Mouse (Mus musculus) right cerebral cortex, postnatal 25 days (tissue): ENCODE results near the gene Tmbim1.
A peak's percentile ranks its signal among the peaks of the same experiment; 100 is the strongest.
"Not testable (repeated sequence)": the region's sequence is repeated elsewhere in the genome, so short reads cannot be mapped to it uniquely, and the experiment has no call there.

Source experiments
- DNase-seq: peaks from one replicate; pipeline ENCODE4 v3.0.0; 2022

The Tmbim1 gene

DNA sequence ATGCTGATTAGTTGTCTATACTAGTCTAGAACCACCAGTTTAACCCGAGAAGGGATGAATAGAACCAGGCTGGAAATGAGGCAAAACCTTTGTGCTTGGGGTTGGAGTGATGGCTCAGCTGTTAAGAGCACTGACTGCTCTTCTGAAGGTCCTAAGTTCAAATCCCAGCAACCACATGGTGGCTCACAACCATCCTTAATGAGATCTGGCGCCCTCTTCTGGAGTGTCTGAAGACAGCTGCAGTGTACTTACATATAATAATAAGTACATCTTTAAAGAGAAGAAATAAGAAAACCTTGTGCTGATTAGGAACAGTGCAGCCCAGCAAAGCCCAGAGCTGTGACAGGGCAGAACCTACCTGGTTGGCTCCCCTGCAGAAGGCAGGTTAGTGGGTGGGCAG is 21.5 kb upstream of the Tmbim1 start:
- DNase-seq: not testable (repeated sequence)

DNA sequence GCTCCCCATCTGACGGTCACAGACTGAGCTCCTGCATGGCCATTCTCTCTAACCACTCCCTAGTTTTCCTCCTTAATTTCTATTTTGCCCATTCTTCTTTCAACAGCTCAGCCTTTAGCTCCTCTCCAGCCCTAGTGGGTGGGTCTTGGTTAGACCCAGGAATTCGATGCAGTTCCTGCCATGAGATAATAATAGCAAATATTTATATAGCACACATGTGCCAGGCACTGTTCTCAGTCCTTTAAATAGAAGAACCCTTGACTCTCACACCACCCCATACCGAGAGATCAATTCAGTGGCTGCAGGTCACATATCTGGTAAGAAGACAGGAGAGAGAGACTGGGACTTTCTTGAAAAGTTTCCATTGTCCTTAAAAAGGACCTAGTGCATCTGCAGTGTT is 16.0 kb upstream of the Tmbim1 start:
- DNase-seq: no peak

DNA sequence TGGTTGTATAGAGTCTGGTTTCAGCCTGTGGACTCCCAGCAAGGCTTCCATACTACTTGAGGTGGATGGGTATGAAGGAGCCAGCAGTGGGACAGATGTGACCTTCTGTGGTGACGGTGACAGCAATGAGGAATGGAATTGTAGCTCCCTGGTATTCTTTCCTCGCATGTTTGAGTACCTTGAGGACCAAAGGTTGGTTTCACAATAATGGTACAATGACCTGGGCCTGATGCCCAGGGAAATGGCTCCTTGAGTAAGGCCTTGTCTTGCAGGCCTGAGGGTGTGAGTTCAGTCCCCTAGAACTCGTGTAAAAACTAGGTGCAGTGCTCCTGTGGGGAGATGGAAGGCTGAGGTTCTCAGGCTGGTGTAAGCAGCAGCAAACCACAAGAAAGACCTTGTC is 13.3 kb upstream of the Tmbim1 start:
- DNase-seq: no peak

DNA sequence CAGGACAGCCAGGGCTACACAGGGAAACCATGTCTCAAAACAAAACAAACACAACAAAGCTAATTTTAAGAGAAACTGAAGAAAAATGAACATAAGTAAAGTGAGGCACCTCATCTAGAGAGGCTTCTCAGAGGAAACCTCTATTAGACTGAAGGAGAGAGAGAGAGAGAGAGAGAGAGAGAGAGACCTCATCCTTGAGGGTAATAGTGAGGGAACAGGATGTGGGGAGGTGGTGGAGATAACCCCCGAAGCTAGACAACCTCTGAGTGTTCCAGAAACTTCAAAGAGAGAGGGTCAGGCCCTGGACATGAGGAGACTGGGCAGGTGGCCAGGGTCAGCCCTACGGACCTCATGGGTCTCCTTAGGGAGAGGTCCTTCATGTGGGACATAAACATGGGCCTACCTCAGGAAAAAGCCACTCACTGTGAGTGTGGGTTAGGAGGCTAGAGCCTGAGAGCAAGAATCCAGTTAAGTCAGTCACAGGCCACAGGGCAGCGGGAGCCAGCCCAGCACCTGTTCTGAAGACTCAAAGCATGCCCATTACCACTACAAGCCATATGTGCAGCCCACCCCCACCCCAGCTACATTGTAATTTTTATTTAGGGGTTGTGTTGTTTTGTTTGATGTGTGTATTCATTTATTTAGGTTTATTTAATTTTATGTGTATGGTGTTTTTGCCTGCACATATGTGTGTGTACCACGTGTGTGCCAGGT is 10.8 kb upstream of the Tmbim1 start:
- no peak for DNase-seq

DNA sequence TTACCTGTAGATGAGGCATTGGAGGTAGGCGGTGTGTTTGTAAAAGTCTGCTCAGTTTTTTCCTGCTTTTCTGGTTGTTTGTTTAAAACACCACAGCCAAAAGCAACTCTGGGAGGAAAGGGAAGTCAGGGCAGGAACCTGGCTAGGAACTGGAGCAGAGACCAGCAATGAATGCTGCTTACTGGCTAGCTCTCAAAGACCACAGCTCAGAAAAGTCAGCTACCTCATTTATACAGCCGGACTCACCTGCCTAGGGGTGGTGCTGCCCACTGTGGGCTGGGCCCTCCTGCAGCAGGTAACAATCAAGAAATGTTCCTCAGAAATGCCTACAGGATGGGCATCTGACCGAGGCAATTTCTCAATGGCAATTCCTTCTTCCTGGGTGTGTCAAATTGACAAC is 9.4 kb upstream of the Tmbim1 start:
- DNase-seq: no peak

DNA sequence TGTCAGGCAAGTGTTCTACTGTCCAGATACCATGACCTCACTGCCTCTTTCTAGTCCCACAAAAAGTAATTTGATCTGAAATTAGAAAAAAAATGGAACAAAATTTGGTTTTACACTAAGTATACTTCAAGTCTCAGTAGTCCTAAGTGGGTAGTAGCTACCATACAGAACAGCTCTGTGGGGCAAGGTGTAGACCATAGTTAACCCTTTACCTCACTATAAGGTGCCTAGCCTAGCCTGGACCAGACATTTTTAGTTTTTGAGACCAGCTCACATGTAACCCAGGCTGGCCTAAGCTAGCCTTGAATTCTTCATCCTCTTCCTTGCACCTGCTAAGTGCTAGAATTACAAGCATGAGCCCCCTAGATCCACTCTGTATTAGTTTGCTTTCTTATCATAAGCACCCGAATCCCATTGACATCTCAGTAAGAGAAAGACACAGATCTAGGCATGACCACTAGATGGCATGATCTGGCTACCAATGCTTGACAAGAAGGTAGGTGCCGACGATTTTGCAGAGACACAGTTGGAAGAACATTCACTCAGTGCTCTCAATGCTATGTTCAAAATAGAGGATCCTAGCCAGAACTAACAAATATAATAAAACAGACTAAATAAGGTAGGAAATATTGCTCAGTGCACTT is 7.7 kb upstream of the Tmbim1 start:
- DNase-seq: no peak

DNA sequence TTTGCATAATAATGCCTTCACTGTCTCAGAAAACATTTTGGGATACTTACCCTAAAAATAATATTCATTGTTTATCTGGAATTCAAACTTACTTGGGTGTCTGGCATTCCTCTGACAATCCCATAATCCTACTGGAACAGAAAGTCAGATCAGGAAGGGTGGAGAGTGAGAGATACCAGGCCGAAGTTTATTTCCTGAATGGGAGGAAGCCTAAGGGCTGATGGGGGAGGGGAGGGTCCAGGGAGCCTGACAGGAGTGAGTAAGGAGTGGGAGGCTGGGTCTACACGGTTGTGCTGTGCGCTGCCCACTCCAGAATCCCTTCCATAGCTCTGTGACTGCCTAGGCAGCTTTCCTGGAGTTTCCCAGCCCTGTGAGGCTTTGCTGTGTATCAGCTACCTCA is 4.3 kb upstream of the Tmbim1 start:
- DNase-seq: no peak

DNA sequence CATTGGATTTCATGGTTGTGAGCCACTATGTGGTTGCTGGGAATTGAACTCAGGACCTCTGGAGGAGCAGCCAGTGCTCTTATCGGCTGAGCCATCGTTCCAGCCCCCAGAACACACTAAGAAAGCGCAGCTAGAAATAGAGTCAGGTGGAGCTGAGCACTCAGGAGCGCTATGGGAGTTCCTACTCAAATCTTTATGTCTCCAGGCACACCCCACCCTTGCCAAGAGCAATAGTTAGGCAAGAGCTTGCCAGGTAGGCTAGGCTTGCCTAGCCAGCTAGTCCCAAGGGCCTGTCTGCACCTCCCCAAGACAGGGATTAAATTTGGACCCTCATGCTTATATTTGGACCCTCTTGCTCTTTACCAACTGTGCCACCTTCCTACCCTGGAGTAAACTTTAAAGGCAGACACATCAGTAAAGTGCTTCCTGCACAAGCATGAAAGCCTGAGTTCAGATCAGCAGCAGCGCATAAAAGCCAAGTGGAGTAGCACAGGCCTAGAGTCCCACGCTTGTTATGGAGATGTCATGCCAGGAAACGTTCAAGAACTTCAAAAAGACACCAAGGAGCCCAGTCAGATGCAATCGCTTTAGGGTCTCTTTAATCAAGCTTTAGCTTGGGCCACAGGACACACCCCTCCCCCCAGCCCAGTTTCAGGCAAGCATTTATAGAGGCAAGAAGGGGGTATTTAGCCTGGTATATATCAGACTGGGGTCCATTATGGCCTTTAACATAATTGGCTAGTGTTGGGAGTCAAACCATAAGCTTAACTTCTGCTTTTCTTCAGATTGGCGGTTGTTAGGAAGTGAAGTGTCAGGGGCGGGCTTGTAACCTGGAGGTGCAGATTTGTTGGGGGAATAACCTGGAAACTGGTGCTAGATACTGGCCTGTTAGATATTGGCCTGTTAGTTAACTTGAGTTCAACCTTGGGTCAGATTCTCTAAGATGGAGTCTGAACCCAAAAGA is 2.9 kb upstream of the Tmbim1 start:
- no peak for DNase-seq

DNA sequence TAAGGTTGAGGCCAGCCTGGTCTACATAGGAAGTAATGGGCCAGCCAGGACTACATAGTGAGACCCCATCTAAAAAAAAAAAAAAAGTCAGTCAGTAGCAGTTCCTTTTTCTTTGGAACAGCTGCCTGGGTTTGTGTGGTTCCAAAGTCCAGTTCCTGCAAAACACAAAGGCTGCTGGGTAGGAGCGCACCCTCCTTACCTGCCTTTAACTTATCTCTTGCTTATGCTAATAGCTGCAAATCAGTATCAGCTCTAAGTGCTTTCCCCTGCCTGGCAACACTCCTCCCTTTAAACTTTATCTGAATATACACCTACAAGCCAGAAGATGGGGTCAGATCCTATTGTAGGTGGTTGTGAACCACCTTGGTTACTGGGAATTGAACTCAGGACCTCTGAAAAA is 1.7 kb upstream of the Tmbim1 start:
- DNase-seq: no peak

DNA sequence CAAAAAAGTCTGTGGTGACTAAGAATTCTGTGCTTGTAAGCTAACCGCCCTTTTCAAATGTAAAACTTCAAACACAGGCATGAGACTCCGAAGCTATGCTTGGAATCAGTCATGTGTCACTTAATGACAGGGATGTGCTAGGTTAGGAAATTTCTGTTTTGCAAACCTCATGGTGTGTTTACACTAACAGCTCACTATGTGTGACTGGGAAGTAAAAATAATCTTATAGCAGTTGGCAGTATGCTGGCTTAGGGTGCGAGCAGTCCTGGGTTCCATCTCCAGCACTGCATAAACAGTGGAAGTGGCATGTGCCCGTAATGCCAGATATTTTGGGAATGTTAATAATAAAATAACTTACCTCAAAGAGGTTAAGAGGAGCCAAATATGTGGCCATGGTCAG is 476 bp downstream of the Tmbim1 start:
- no peak for DNase-seq

DNA sequence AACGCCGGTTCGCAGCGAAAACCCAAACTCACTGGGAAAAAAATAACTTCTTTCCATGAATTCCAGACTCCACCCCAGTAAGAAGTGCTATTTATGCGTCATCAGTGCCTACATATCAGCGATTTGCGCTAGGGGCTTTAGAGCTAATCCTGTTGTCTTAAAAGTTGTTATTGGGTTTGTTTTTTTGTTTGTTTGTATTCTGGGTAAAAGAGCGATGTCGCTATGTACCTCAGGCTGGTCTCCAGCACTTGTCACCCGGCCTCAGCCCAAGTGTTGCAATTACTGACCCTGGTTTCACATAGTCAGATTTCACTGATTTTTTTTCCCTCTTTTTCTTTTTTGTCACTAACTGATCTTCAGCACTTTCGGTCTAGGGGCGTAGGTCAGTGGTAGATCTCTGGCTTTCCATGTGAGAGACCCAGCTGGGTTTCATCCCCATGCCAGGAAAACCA is 1.1 kb downstream of the Tmbim1 start:
- no peak for DNase-seq

DNA sequence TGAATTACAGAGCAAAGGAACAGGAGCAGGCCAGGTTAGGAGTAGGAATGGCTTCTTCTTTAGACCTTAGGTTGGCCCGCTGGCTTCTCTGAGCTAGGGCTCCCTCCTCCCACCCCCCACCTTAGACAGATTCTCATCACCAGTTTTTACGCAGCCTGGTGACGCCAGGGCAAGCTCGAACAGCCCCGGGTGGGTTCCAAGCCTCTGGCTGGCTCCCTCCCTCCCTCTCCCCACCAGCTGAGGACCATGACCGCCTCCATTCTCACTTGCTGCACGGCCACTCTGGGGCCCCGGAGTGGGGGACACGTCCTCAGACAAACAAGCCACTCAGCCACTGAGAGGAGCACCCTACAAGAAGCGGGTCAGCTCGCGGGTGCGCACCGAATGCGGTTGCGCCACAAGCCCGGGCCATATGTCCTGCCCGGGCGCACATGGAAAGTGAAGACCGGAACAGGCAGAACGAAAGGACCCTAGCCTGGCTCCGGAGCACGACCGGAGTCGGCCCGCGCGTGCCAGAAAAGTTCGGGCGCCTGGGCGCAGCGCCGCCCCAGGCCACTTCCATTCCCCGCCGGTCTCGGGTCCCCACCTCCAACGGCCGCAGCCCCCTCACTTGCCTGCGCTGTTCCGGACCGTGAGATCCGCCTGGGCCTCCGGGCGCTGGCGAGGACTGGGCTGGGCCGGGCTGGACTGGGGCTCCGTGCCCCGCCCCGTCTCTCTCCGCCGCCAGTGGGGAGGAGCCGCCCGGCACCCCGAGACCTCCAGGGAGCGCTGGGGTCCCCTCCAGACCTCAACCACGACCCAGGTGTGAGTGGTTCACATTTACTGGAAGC is 1.7 kb downstream of the Tmbim1 start:
- peak; percentile 63 for DNase-seq

DNA sequence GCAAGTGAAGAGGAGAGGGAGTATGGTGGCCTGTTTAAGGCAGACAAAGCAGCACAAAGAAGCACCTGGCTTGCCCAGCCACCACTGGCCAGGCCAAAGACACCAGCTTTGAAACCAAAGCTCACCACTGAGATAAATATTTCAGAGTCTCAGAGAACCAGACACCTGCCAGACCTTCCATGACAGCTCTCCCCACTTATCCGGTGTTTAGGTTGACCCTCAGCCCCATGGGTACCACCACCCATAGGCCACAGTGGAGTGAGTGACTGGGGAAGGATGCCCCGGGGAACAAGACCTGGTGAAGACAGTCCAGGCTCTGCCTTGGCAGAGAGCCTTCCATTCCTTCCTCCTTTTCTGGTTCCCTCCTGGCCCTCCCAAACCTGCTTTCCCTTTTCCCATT is 2.6 kb downstream of the Tmbim1 start:
- DNase-seq: no peak

DNA sequence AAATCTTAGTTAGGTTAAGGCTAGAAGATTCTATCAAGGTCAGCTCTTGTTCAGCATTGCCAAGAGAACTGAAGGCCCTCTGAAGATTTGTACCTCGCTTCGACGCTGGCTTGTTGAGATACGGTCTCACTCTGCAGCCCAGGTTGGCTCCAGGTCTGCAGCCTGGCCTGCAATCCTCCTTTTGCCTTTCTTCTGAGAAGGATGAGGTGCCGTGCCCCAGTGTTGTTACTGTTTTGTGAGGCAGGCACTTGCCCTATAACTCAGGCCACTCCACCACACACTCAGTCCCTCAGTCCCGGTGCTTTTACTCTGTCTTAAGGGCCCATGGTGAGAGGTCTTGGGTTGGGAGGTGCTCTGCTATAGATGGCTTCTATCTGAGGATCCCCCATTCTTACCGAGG is 3.2 kb downstream of the Tmbim1 start:
- DNase-seq: no peak

DNA sequence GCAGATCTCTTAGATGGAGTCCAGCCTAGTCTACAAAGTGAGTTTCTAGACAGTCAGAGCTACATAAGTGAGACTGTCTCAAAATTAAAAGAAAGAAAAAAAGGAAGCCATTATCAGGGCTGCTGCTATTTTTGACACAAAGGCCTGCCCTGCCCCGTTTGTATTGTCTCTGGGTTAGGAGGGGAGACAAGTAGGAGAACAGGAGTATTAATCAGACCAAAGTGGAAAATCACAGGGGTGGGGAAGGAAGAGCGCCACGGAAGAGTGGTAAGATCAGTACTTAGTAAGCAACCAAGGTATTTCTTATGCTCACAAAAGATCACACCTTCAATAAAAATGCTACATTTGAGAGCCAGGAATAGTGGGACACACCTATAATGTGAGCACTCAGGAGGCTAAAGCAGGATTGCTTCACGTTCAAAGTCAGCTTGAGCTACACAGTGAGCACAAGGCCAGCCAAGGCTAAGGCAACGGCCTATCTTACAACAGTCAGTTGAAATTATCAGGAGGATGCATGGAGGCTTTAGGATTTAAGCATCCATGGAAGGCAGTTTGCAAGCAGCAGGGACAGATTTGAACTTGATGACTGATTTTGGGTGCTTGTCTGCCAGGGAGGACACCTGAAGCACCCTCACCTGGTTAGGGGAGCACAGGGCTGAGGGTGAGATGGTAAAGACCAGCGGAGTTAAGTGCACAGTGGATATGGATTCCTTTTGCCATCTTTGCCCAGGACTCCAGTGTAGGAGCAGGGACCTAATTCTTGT is 4.9 kb downstream of the Tmbim1 start:
- DNase-seq: no peak

DNA sequence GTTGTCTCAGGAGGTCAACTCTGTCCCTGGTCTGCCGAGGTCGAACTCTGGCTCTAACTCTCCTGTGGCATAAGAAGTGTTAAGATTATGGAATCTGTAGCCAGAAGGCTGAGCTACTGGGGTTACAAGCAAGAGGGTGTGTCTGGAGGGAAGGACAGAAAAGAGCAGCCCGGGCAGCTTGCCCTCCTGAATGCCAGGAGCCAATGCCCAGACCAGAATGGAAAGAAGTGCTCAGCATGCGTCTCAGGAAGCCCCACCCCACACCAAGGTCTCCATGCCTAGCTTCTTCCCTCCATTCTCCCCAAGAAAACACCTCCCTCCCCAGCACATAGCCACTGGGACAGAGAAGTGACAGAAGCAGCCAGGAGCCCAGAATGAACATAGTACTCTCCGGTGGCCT is 6.4 kb downstream of the Tmbim1 start:
- no peak for DNase-seq

DNA sequence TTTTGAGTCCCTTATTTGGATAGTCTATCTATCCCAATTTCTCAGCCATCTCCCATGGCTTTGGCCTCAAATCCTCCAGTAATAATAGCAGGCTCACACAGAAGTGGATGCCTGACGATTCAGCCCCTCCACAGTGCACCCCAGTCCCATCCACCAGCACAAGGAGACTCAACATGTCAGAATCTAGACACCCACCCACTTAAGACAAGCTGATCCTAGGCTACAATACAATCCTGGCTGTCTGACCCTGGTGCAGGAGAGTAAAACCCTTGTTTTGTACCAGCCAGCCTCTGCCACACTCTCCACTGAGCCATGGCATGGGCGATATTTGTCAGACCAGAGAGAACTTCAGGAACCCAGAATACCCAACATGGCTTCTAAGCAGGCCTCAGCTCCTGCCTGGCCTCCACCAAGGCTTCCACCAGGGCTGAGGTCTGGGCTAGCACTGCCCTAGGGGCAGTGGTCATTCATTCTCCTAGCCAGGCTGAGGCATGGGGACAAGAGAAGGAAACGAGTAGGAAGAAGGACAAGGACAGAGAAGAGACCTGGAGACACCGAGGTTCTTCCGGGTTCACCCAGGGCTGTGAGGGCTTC is 7.2 kb downstream of the Tmbim1 start:
- DNase-seq: no peak

DNA sequence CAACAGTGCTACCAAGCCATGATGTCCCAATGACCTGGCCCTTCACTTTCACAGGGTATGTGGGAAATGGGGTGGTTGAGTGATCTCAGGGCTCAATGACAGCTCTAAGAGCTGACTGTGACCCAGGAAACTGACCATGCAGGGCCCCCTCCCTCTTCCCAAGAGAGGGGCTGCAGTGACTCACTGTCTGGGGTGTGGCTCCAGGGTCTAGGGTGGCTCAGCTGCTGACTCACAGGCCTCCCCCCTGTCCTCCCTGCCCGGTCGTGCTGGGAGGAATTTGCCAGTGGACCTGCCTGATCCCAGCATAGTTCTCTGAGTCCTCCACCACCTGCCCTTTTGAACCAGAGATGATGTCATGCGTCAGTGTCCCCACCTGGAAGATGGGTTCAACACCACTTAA is 8.2 kb downstream of the Tmbim1 start:
- no peak for DNase-seq

DNA sequence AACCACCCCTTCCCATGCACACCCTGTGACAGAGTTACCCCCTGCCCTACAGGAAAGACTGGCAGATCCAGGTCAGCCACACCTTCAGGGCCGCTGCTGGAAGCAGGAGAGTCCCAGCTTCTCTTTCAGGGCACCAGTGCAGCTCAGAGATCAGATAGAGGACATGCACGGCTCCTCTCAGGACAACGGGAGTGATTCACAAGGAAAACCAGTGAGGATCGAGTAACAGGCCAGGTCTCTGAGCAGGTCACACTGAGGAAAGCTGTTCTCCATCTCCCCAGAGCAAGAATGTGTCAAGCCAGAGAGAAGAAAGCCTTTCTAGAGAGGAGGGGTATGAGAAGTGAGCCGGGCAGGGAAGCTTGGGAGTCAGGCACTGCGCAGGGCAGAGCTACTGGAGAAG is 8.9 kb downstream of the Tmbim1 start:
- no peak for DNase-seq

DNA sequence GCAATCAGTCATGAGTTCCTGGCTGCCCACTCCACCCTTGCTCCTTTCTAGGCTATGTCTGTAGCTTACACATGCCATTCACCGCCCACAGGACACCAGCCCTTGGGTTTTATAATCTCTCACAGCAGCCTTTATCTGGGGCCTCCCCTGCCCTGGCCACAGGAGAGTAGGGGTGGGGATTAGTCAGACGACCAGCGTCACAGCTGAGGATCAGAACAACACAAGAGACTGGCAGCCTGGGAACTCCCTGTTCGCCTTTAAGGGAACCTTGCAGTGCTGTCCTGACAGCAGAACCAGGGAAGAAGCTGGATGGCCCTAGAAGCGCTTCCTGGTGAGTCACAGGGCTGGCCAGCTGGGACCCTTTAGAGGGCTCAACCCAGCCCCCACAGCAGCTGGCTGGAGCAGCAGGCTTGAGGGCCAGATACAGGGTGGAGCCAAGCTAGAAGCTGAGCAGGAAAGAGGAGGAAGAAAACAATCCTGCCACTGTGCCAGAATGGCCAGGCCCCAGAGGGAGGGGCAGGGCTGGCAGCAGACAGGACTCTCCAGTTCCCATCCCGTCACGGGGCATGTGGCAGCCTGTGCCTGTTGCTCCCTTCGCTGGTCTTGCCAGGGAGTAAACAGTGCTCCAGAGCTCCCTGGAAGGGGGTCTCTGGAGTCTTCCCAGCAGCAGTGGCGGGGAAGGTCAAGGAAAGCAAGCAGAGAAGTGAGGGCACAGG is 9.8 kb downstream of the Tmbim1 start:
- peak; percentile 80 for DNase-seq
